Mouse (Mus musculus) T-cell, adult 2 months (primary cell): ENCODE results near the gene Dennd4c.
A peak's percentile ranks its signal among the peaks of the same experiment; 100 is the strongest.

Source experiments
- DNase-seq: peaks from one replicate; pipeline ENCODE4 v3.0.0; 2022; ENCODE audit warnings: low spot score

Dennd4c gene

DNA sequence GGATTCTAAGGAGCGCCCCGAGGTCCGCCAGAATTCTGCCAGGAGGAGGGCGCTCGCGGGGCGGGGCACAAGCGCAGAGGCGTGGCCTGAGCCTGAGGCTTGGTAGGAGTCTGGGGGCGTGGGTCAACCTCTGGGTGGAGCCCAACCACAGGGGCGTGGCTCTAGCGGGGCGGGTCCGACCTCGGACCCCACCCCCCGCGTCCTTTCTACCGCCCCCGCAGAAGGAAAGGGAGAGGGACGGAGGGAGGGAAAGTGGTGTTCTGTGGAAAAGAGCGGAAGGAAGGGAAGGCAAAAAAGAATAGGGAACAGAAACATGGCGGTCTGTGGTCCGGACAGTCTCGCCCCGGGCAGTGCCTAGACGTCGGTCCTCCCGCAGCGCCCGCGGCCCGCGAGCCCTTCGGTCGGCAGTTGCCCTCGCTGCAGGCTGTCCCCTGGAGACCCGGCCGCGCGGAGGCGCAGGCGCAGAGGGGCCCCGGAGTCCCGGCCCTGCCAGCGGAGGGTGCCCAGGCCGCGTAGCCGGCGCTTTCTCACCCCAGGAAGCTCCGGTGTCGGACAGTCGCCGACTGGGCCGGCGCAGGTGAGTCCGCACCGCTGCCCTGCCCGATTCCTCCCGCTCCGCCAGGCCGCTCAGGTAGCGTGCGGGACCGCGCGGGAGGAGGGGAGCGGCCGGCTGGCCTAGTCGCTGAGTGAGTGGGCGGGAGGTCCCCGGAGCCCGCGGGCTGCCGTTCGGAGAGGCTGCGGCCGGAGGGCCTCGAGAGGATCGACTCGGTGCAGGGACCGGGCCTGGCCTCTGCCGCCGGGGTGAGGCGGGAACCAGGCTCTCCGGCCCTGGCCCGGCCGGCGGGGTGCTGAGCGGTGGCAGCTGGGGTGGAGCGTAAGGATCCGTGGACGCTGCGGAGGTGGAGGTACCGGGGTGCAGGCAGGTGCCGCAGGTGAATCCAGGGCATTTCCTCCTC lies at the start of gene Dennd4c:
TSS of gene Dennd4c (plus strand) at position 220 of the 956 bp plus-strand sequence.
- DNase-seq, result peak; percentile 84

DNA sequence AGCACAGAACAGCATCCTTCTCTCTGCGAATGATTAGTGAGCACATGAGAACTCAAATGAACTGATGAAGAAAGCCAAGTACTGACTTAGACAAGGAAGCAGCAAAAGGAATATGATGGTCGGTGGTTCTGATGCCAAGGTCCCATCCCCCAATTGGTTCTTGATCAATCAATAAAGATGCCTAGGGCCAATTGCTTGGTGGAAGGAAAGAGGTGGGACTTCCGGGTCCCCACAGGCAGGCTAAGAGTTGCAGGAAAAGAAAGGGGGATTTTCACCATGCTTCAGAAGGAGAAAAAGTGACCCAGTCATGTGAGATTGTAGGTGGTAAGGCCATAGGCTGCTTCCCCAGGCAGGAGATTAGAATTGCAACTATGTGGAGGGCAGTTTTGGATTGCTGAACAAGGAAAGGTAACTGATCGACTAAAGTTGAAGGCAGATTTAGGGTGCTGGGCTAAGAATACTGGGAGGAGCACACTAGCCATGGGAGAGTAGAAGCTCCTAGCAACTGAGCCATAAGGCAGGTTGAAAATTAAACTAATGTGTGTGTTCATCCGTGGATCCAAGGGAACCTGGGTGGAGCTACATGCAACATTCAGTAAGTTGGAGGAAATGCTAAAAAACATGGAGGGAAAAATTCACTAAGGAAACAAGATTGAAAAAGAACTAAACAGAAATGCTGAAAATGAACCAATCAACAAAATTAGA lies 49.0 kb upstream of the Dennd4c start:
- DNase-seq, result no peak

DNA sequence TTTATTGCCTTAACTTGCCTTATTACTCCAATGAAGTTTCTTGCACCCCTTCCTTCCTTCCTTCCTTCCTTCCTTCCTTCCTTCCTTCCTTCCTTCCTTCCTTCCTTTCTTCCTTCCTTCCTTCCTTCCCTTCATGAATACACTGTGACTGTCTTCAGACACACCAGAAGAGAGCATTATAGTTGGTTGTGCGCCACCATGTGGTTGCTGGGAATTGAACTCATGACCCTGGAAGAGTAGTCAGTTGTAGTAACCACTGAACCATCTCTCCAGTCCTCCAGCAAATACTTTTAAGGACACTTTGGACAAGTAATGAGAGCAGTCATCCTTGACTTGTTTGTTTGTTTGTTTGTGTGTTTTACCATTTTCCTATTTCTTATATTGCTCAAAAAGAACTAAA lies 39.6 kb upstream of the Dennd4c start:
- DNase-seq, result no peak

DNA sequence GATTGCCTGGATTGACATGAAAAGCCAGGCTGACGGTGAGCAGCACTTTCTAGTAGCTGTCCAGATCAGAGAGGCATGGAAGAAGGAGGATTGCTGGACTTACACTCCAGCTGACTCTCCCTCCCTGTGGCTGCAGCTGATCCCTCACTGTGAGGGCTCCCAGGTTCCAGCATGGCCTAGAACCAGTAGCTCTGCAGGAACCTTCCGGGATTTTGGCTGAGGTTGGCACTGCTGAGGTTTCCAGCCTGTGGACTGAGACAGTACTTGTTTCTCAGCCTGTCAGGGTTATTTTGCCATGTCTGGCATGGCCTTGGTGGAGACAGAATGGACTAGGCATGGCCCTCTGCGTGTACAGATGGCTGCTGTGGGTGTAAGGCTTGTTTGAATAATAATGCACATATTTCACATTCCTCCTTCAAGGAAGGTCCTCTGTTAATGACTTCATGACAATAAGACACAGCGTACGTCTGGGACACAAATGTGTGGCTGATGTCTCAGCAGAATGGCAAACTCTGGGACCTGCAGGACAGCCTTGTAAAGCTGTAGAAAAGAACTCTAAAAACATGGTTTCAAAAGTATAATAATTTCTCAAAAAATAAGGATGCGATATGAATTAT lies 38.2 kb upstream of the Dennd4c start:
- DNase-seq, result no peak

DNA sequence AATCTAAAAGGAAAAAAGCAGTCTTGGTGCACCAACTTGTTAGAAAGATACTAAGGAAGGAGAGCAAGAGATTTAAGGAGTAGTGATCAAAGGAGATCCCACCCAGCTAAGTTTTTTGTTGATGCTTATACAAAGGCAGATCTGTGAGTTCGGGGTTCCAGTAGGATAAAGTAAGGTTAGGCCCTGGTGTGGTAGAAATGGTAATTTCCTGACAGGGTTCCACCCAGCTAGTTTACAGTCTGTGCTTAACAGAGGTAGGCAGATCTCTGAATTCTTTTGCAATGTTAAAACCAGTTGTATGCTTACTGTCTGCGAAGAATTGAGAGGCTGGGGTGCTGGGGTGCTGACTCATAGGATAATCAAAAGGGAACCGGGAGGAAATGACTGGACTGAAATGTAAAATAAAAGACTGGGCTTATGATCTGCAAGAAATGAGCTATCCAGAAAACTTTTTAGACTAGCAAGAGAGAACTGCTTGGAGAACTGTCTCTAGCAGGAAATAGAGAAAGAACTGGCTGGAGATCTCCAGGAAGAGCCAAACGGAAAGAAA lies 37.6 kb upstream of the Dennd4c start:
- DNase-seq, result no peak

DNA sequence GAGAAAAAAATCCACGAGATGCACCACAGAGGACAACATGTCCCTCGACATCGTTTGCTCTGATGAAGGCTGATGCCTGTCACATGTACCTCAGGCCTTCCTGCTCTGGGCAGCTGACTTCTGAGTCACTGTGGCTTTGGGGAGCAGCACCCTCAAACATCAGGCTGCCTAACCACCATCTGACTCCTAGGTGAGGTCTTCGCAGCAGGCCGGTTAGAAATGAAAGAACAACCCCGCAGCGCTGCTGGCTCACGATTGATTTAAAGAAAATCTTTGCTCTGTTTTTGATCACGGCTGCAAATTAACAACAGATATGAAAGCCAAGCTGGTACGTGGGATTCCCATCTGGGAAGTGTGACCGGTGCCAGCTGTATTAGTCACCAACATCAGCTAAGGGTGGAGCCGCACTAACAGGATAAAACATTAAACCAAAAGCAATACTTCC lies 35.6 kb upstream of the Dennd4c start:
- DNase-seq, result peak; percentile 79

DNA sequence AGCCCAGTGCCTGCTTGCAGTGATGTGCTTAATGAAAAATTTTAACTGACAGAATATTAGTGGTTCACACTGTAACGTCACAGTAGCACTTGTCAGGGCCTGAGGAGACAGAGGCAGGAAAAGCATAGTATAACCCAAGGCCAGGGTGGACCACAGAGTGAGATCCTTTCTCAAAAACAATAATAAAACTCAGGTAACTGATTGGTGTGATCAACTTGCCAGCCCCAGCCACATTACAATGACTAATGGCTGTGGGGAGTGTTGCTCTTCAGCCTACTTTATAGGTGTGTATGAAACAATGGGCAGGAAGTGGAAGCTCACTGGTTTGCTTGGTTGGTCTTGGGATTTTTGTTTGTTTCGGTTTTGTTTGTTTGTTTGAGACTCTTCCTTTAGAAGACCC lies 34.8 kb upstream of the Dennd4c start:
- peak; percentile 36 for DNase-seq

DNA sequence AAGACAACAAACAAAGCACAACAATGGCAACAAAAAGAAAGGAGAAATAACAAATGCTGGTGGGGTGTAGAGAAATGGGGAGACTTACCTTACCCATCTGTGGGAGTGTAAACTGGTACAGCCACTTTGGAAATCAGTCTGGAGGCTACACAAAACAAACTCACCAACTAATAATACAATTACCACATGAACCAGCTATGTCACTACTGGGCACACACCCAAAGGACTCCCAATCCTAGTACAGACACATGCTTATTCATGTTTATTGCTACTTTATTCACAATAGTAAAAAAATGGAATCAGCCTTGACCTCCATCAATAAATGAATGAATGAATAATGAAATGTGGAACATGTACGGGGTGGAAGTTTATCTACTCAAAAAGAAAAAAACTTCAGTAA lies 33.0 kb upstream of the Dennd4c start:
- DNase-seq, result no peak

DNA sequence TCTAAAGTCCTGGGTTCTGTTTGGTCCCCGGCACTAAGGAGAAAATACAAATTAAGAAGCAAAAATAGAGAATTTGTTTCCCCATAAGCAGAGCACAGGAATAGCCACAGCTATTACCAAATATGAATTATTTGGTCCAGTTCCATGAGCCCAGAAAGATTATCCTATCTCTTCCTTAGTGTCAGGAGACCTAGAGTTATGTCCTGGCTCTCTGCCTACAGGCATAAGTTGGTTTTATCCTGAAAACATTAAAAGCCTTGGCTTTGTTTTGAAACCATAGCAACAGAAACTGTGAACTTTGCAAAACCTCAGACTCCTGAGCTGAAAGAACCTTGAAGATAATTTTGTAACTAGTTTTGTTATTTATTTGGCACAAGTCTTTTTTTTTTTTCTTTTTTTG lies 31.2 kb upstream of the Dennd4c start:
- no peak for DNase-seq

DNA sequence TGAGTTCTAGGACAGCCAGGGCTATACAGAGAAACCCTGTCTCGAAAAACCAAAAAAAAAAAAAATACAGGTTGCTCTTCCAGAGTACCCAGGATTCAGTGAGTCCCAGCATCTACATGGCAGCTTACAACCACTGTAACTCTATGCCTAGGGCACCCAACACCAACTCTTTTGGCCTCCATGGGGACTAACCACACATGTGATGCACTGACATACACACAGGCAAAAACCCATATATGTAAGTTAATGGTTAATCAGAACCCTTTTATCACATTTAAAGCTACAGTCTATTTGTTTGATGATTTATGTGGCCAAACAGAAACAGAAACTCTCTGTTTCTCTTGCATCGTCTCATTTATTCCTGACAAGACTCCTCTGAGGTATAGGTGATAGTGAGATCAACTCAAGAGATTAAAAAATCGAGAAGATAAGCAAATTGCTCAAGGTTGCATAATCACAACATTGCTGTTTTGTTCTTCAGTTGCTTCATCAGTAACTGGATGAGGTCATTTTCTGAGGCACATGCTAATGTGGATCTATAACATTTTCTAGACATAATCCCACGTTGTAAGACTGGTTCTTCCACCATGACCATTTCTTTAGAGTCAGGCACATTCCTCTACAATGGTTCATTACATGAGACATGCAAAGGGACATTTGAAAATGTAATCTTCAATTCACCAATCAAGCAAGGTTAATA lies 29.3 kb upstream of the Dennd4c start:
- DNase-seq, result no peak

DNA sequence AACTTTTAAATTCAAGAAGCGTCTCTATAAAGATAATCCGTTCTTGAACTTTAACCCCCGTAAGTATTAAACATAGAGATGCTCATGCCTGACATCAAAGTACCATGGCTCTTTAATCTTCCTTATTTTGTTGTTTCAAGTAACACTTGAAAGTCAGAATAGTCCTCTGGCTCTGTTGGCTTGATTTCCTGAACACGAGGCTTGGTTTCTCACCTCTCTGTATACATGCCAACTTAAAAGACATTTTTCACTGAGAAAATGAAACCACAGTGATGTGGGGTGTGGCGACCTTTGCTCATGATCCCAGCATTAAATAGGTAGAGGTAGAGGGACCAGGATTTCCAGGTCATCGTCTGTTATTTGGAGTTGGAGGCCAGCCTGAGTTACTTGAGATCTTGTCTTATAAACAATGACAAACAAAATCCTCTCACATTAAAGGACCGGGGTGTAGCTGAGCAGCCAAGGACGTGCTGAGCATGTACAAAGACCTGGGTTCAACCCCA lies 26.4 kb upstream of the Dennd4c start:
- peak; percentile 73 for DNase-seq

DNA sequence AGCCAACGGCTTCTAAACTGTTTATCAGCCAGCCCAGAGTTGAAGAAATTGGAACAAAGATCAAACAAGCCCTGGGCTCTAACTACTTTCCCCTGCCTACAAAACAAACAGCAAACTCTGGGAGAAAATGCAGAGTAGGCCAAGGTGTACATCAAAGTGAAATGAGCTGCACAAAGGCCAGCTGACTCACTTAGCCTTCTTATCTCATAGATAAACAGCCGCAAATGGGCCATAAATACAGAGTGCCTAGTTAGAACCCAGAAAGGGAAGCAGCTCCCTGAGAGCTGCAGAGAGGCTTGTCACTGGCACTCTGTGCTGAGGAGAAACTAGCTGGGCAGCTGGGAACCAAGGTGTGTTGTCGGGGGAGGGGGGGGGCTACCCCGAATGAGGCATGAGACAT lies 23.2 kb upstream of the Dennd4c start:
- DNase-seq, result no peak

DNA sequence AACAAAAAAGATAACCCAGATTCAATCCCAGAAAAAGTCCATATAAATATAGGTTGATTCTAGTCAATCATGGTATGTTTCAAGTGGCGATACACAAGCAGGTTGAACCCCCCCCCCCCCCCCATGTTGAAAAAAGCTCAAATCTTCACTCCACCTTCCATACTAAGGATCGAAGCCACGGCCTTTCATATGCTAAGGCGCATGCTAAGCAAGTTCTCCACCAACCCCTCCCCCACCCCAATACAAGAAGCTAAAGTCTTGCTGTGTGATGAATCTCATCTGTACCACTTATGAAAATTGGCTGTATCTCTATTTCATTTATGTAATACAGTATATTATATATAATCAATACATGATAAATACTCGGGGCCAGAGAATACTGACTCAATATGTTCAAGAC lies 22.2 kb upstream of the Dennd4c start:
- no peak for DNase-seq

DNA sequence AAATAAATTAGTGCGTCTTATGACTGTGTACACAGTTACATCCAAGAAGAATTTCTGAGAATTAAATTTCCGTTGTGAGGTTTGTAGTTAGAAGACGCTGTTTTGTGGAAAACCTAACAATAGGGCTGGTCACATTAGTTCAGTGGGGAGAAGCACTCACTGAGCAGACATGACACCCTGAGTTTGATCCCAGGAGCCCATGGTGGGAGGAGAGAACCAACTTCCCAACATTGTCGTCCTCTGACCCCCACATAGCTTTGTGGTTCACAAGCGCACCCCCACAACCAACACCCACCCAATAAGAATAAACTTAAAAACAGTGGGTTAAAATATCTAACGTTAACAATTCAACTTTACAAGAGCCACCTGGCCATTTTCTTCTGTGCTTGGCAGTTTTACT lies 18.5 kb upstream of the Dennd4c start:
- no peak for DNase-seq

DNA sequence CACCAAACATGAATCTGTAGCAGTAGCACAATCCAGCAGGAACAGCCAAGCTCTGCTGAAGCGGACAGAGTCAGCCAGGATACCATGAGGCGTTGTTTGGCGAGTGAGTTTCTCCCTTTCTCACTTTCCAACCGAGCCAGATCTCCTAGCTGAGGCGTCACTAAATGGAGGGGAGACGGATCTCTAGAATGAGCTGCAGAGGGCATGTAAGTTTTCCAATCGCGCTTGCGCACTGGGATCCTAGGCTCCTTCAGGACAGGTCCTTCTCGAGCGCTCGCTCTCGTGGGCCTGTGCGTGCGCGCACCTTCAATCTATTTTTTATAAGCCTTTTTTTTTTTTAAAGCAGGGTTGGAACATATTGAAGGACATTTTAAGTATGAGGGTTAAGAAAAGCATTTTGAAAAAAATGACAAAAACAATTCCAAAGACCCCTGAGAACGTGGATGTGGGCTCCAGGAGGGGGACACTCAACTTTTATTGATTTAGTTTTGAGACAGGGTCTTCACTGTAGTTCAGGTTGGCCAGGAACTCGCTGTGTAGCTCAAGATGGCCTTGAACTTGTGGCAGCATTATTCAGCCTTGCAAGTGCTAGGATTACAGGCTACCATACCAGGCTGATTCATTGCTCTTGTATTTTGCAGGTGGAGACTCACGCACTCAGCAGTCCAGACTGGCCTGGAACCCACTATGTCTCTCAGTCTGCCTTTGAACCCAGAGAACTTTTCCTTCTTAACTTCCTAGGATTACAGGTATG lies 14.1 kb upstream of the Dennd4c start:
- no peak for DNase-seq

DNA sequence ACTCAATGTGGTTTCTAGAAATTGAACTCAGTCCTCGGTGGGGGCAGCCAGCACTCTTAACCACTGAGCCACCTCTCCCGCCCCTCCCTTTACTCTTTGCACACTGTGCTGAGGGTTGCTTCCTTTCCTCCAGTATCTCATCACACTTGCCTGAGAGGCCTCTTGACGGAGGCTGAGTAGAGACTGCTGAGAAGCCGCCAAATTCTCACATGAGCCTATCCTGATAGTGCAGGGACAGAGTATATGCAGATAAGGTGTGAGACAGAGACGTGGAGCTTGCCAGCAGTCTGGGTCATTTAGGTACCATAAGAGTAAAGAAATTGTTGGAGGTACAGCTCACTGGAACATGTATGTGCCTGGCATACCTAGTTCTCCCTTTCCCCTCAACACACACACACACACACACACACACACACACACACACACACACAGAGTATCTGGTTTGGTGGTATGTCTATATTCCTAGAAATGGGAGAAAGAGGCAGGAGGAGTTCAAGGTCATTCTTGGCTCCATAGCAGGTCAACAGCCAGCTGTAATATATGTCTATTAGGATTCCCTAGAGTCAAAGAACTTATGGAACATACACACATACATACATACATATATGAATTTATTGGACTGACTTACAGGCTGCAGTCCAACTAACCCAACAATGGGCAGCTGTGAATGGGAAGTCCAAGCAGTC lies 8.9 kb upstream of the Dennd4c start:
- peak; percentile 9 for DNase-seq

DNA sequence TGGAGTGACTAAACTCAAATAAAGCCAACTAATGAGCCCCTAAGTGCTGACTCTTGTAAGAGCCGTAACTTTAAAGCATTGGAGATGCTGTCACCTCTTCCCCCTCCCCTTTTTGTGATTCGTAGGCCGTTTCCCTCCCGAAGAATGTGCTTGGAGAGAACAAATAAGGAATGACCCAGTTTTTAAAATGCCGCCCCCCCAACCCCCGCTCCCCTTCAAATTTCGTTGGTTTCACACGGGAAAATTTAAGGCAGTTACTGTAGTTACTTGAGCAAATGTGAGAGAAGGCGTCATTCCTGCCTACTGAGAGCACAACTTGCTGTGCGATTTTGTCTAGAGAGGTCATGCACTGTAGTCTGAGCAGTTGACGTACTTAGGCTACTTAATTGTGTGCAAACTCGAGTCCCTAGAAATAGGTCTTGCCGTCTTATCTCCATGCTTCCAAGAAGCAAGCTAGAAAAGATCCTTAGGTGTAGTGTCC lies 1.0 kb downstream of the Dennd4c start:
- no peak for DNase-seq

DNA sequence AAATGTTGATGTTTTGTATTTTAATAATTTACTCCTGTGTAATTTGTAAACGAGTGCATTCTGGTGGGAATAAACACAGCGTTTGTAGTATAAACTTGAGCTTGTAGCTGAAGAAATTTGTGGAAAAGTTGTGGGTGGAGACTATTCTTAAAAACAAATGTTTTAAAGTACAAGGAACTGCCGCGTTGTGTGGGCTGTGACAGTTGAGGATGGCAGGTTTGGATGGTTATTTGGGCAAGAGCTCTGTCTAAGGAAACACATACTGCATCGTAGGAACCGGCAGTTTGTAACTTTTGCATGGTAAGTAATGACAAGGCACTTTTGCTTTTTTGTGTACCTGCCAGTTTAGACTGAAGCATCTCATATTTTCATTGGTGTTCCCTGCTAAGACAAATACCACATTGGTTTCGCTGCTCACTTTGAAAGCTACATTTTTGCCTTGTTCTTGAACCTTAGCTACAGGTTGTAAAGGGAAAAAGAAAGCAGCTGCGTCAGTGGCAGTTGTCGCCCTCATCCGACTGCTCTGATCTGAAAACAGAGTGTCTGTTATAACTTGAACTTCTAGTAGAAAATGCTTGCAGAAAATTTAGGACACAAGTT lies 2.1 kb downstream of the Dennd4c start:
- DNase-seq, result peak; percentile 53

DNA sequence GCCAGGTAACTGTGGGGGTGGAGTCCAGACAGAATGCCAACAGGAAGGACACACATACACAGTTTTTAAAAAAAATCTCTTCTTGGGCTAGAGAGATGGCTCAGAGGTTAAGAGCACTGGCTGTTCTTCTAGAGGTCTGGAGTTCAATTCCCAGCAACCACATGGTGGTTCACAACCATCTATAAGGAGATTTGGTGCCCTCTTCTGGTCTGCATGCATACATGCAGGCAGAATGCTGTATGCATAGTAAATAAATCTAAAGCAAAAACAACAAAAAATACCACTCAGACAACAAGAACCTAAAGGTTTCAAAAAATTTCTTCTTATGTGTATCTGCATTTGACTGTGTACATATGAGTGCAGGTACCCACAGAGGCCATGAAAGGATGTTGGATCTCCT lies 16.0 kb downstream of the Dennd4c start:
- no peak for DNase-seq

DNA sequence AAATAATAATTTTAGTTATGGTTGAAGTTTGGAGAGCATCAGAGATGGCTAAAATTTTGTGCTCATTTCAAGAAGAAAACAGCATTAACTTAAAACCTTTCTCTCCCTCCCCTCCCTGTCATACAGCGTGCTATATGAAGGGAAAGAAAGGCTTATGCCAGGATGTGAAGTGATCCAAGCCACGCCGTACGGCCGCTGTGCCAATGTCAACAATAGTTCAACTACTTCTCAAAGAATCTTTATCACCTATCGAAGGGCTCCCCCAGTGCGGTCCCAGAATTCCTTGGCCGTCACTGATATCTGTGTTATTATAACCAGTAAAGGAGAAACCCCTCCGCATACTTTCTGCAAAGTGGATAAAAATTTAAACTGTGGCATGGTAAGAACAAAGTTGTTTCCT lies 29.2 kb downstream of the Dennd4c start:
- no peak for DNase-seq
